Mouse (Mus musculus) layer of hippocampus, adult 9-10 months (tissue): Measurements from ENCODE around the gene Arfgef3.
"Not testable (repeated sequence)": the region's sequence is repeated elsewhere in the genome, so short reads cannot be mapped to it uniquely, and the experiment has no call there.

Experiments
- DNase-seq: peaks from one replicate; pipeline ENCODE4 v3.0.0; 2022; ENCODE audit warnings: low spot score

Arfgef3 gene

GRCm38 (mm10) chr10:18681385-18681954, 62.3 kb downstream of the Arfgef3 start:
- no peak for DNase-seq

- DNase-seq: no peak
Measured at GRCm38 (mm10) chr10:18680661-18681384, 62.9 kb downstream of the Arfgef3 start.

GRCm38 (mm10) chr10:18678836-18679235, 64.9 kb downstream of the Arfgef3 start:
- no peak for DNase-seq

- no peak for DNase-seq
Measured at GRCm38 (mm10) chr10:18664794-18665193, 79.0 kb downstream of the Arfgef3 start.

- no peak for DNase-seq
Measured at GRCm38 (mm10) chr10:18664016-18664415, 79.7 kb downstream of the Arfgef3 start.

GRCm38 (mm10) chr10:18661606-18662220, 82.0 kb downstream of the Arfgef3 start:
- no peak for DNase-seq

GRCm38 (mm10) chr10:18660998-18661397, 82.8 kb downstream of the Arfgef3 start:
- DNase-seq: no peak

- no peak for DNase-seq
Measured at GRCm38 (mm10) chr10:18657588-18657987, 86.2 kb downstream of the Arfgef3 start.

GRCm38 (mm10) chr10:18647069-18647468, 96.7 kb downstream of the Arfgef3 start:
- DNase-seq: no peak

GRCm38 (mm10) chr10:18646035-18646434, 97.7 kb downstream of the Arfgef3 start:
- no peak for DNase-seq

GRCm38 (mm10) chr10:18644346-18644745, 99.4 kb downstream of the Arfgef3 start:
- DNase-seq: no peak

GRCm38 (mm10) chr10:18643506-18643905, 100.2 kb downstream of the Arfgef3 start:
- DNase-seq: no peak

- no peak for DNase-seq
Measured at GRCm38 (mm10) chr10:18642854-18643253, 100.9 kb downstream of the Arfgef3 start.

GRCm38 (mm10) chr10:18640596-18640995, 103.2 kb downstream of the Arfgef3 start:
- DNase-seq: no peak

- no peak for DNase-seq
Measured at GRCm38 (mm10) chr10:18635450-18635849, 108.3 kb downstream of the Arfgef3 start.

- DNase-seq: no peak
Measured at GRCm38 (mm10) chr10:18634405-18634985, 109.3 kb downstream of the Arfgef3 start.

- no peak for DNase-seq
Measured at GRCm38 (mm10) chr10:18630498-18630897, 113.3 kb downstream of the Arfgef3 start.

GRCm38 (mm10) chr10:18627530-18627929, 116.2 kb downstream of the Arfgef3 start:
- DNase-seq: no peak

GRCm38 (mm10) chr10:18612796-18613195, 131.0 kb downstream of the Arfgef3 start:
- no peak for DNase-seq

- not testable (repeated sequence) for DNase-seq
Measured at GRCm38 (mm10) chr10:18604827-18605535, 138.8 kb downstream of the Arfgef3 start.

- DNase-seq: peak; percentile 77
Measured at GRCm38 (mm10) chr10:18602030-18602429, 141.7 kb downstream of the Arfgef3 start.

- no peak for DNase-seq
Measured at GRCm38 (mm10) chr10:18597601-18598000, 146.1 kb downstream of the Arfgef3 start.
